Mouse (Mus musculus): ENCODE results near the gene Trpm1. TPM values are rescaled to one million over a fixed set of nuclear protein-coding genes. Genes with fewer than 3 reads are reported as not detected.
"Not testable (repeated sequence)": the region's sequence is repeated elsewhere in the genome, so short reads cannot be mapped to it uniquely, and the experiment has no call there.

Gene Trpm1
- polyA plus RNA-seq (2012; rRNA removed): 0.15 TPM in 2 replicates

DNA sequence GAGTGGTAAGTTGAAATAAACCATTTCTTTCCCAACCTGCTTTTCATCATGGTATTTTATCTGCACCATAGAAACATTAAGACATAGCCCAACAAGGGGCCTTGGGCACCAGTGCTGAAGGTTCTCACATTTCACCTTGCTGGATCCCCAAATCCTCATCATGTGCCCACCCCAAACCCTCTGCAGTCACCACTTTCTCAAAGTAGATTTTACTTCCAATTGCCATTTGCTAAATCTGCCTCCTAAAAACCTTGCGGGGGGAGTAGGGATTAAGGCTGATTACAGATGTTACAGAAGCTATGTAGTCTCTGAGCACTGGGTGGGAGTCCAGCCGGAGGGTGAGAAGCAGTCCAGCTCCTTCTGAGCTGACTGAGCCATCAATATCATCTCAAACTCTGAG, at the start of gene Trpm1:
Trpm1 (plus strand) TSS at position 301 of the 400 bp plus-strand sequence.
- peaks cover 7% of the 10 kb centered on the region for H3K4me1 ChIP-seq (ENCODE audit: control insufficient read depth, insufficient read depth, low read length)
- TF ChIP-seq CTCF (IDR thresholded peaks at IDR 0.05; ENCODE audit: extremely low read depth, insufficient read depth, low read length) (no peak), POLR2A (IDR thresholded peaks at IDR 0.05; ENCODE audit: extremely low read depth, insufficient read depth, low read length) (no peak)
- H3K4me3 ChIP-seq (ENCODE audit: insufficient read depth, low read length): no peak within 1 kb of the TSS
- H3K27ac ChIP-seq (ENCODE audit: insufficient read depth, low read length): no peak within 1 kb of the TSS

DNA sequence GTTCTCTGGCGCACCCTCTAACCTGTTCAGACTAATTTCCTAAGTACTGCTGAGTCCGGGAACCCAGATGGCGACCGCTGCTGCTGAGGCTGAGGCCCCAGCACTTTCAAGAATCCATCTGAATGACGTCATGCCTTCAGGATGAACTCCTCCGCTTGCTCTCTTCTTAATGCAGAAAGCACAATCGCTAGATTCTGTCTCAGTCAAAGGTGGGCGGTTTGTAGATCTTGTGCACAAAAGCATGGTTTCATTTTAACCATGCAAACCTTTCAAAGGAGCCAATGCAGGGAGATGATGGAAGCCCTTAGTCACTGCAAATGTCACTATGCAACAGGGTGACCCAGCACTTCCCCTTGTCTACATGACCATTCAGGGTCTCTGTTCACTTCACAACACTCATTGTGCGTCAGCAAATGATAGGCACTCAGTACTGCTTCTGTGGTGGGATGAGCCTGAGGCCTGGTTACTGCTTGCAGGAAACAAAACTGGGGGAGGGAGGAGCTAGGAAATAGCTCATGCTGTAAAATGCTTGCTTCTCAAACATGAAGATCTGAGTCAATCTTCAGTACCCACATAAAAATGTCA, 31.4 kb upstream of the Trpm1 start:
- TF ChIP-seq POLR2A (IDR thresholded peaks at IDR 0.05; ENCODE audit: extremely low read depth, insufficient read depth, low read length) (no peak), CTCF (IDR thresholded peaks at IDR 0.05; ENCODE audit: extremely low read depth, insufficient read depth, low read length) (no peak)
- Histone ChIP-seq H3K4me1 (ENCODE audit: control insufficient read depth, insufficient read depth, low read length) (no peaks in the 10 kb centered on the region; the same call in 1 of the 2 replicates), H3K27ac (ENCODE audit: insufficient read depth, low read length) (peak overlapping the region; percentile 14; the same call in 1 of the 2 replicates), H3K4me3 (ENCODE audit: insufficient read depth, low read length) (no peak overlapping the region)

DNA sequence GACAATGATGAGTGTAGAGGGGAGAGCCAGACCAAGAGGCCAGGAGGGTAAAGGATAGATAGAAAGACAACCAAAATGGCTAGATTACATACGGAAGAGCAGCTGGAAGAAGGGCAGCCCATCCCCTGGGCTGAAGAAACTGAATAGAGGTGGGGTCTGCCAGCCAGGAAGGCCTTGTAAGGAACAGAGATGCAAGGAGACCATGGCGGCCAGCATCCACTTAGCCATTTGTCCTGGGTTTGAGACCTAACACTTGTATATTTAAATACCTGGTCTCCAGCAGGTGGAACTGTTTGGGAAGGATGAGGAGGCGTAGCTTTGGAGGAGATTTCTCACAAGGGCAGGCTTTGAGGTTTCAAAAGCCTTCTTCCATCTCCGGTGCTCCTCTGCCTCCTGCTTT, 29.9 kb upstream of the Trpm1 start:
- Histone ChIP-seq H3K4me1 (ENCODE audit: control insufficient read depth, insufficient read depth, low read length) (no peaks in the 10 kb centered on the region; the same call in 1 of the 2 replicates), H3K4me3 (ENCODE audit: insufficient read depth, low read length) (no peak overlapping the region), H3K27ac (ENCODE audit: insufficient read depth, low read length) (no peak overlapping the region)
- TF ChIP-seq POLR2A (IDR thresholded peaks at IDR 0.05; ENCODE audit: extremely low read depth, insufficient read depth, low read length) (no peak), CTCF (IDR thresholded peaks at IDR 0.05; ENCODE audit: extremely low read depth, insufficient read depth, low read length) (no peak)

GRCm38 (mm10) chr7:64125994-64126393, 27.6 kb upstream of the Trpm1 start:
- not testable (repeated sequence) for H3K4me1 ChIP-seq (ENCODE audit: control insufficient read depth, insufficient read depth, low read length); H3K27ac ChIP-seq (ENCODE audit: insufficient read depth, low read length); H3K4me3 ChIP-seq (ENCODE audit: insufficient read depth, low read length)

DNA sequence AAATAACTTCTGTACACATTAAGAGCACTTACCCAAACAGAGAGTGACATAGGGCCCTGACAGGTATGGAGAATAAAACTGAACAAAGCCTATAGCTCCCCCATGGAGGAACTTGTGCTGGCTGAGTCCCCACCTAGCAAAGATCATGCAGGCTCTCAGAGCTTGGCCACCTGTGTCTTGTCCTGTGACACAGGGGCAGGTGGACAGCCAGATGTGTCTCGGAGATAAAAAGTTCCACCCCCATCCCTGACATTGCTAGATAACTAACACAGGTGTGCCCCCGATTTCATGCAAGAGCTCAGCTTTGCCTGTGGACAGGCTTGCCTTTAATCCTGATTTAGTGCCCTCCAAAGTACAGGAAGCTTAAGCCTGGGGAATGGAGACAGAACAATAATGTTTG, 13.8 kb upstream of the Trpm1 start:
- no peaks in the 10 kb centered on the region for H3K4me1 ChIP-seq (ENCODE audit: control insufficient read depth, insufficient read depth, low read length)
- TF ChIP-seq POLR2A (IDR thresholded peaks at IDR 0.05; ENCODE audit: extremely low read depth, insufficient read depth, low read length) (no peak), CTCF (IDR thresholded peaks at IDR 0.05; ENCODE audit: extremely low read depth, insufficient read depth, low read length) (no peak)
- no peak overlapping the region for H3K27ac ChIP-seq (ENCODE audit: insufficient read depth, low read length)
- H3K4me3 ChIP-seq (ENCODE audit: insufficient read depth, low read length): no peak overlapping the region

- Histone ChIP-seq H3K4me1 (ENCODE audit: control insufficient read depth, insufficient read depth, low read length) (no peaks in the 10 kb centered on the region), H3K27ac (ENCODE audit: insufficient read depth, low read length) (no peak overlapping the region), H3K4me3 (ENCODE audit: insufficient read depth, low read length) (no peak overlapping the region)
- TF ChIP-seq POLR2A (IDR thresholded peaks at IDR 0.05; ENCODE audit: extremely low read depth, insufficient read depth, low read length) (no peak), CTCF (IDR thresholded peaks at IDR 0.05; ENCODE audit: extremely low read depth, insufficient read depth, low read length) (no peak)
Observed at GRCm38 (mm10) chr7:64141301-64142032, 12.2 kb upstream of the Trpm1 start.

DNA sequence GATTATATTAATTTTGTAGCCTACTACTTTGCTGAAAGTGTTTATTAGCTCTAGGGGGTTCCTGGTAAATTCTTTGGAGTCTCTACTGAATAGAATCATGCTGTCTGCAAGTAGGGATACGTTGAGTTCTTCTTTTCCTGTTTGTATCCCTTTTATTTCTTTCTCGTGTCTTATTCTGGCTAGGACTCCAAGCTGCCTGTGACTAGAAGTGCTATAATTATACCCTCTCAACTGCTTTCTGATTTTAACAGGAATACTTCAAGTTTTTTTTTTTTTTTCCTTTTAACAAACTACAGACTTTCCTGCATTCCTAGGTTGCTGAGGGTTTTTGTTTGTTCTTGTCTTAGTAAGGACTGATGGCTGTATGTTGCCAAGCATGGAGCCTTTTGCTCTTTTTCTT, 4.3 kb upstream of the Trpm1 start:
- no peak overlapping the region for H3K27ac ChIP-seq (ENCODE audit: insufficient read depth, low read length)
- TF ChIP-seq POLR2A (IDR thresholded peaks at IDR 0.05; ENCODE audit: extremely low read depth, insufficient read depth, low read length) (no peak), CTCF (IDR thresholded peaks at IDR 0.05; ENCODE audit: extremely low read depth, insufficient read depth, low read length) (no peak)
- peaks cover 1% of the 10 kb centered on the region; the same call in 1 of the 2 replicates for H3K4me1 ChIP-seq (ENCODE audit: control insufficient read depth, insufficient read depth, low read length)
- no peak overlapping the region for H3K4me3 ChIP-seq (ENCODE audit: insufficient read depth, low read length)

DNA sequence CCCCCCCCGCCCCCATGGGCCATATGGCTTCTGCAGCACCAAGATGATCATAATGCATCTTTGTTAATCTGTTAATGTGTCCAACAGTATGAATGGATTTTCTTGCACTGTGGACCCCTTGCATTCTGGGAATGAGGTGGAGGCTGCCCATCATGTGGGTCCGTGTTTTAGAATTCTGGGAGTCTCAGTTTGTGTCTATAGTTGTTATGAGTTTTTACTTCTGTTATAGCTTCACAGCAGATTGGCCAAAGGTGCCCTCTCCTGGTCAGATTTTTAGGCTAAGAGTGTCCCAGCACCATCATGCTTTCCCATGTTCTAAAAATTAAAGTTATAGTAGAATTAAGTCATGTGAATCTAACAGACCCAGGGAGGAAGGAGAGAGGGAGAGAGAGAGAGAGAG, 3.9 kb upstream of the Trpm1 start:
- H3K27ac ChIP-seq (ENCODE audit: insufficient read depth, low read length): no peak overlapping the region
- TF ChIP-seq POLR2A (IDR thresholded peaks at IDR 0.05; ENCODE audit: extremely low read depth, insufficient read depth, low read length): no peak
- peak; percentile 47; the same call in 1 of the 2 replicates for TF ChIP-seq CTCF (IDR thresholded peaks at IDR 0.05; ENCODE audit: extremely low read depth, insufficient read depth, low read length)
- peaks cover 1% of the 10 kb centered on the region; the same call in 1 of the 2 replicates for H3K4me1 ChIP-seq (ENCODE audit: control insufficient read depth, insufficient read depth, low read length)
- no peak overlapping the region for H3K4me3 ChIP-seq (ENCODE audit: insufficient read depth, low read length)

DNA sequence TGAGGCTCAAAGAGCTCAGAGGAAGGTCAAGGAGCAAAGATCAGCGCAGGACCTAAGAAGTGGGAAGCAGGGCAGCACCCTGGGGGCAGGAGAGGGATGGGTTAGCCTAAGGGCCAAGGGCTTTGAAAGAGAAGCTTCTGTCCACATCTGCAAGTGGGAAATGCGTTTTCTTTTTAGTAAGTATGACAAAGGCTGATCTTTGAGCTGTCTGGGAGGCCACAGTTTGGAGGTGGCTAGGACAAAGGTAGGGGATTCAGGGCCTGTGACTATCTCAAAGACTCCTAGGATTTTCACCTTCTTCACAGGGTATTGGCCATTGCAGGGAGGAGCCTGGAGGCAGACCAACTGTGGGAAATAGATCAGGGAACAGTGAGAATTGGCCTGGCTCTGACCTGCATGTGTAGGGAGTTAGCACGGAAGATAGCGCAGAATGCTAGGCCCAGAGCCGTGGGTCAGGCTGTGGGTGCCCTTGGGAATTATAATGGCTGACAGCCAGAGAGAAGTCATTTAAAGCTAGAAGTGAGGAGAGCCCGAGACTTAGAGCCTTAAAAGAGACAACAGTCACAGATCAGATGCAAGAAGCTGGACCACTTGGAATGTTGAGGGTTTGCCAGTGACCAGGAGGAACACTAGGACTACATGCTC, 3.1 kb upstream of the Trpm1 start:
- TF ChIP-seq CTCF (IDR thresholded peaks at IDR 0.05; ENCODE audit: extremely low read depth, insufficient read depth, low read length): no peak
- TF ChIP-seq POLR2A (IDR thresholded peaks at IDR 0.05; ENCODE audit: extremely low read depth, insufficient read depth, low read length): no peak
- Histone ChIP-seq H3K4me1 (ENCODE audit: control insufficient read depth, insufficient read depth, low read length) (peaks cover 3% of the 10 kb centered on the region), H3K27ac (ENCODE audit: insufficient read depth, low read length) (no peak overlapping the region), H3K4me3 (ENCODE audit: insufficient read depth, low read length) (no peak overlapping the region)

DNA sequence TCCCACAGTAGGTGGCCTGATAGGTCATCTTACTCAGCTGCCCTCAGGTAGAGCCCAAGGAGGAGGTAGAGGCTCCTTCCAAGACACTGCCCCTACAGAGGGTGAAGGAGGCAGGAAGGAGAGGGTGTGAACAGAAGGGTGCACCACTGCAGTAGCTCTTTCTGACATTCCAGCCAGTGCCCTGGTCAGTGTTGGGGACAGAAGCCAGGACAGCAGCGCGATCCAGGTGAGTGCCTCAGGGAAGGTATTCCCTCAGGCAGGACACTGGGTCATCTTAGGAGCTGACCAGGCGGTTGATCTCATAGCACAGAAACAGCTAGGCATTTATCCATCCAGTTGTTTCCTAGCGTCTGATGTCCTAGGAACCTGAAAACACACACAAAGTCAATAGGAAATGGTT, 1.6 kb downstream of the Trpm1 start:
- Histone ChIP-seq H3K4me3 (ENCODE audit: insufficient read depth, low read length) (no peak overlapping the region), H3K27ac (ENCODE audit: insufficient read depth, low read length) (no peak overlapping the region), H3K4me1 (ENCODE audit: control insufficient read depth, insufficient read depth, low read length) (peaks cover 14% of the 10 kb centered on the region)
- TF ChIP-seq POLR2A (IDR thresholded peaks at IDR 0.05; ENCODE audit: extremely low read depth, insufficient read depth, low read length) (no peak), CTCF (IDR thresholded peaks at IDR 0.05; ENCODE audit: extremely low read depth, insufficient read depth, low read length) (no peak)
